Mouse (Mus musculus) testis, adult 2 months (tissue): ENCODE results near the gene Alg6.

ENCODE experiments used
- CTCF ChIP-seq: fragments of 200-500 bp; IDR thresholded peaks from 2 replicates; pipeline ENCODE4 v1.5.1; 2012; ENCODE audit warnings: low read depth, mild to moderate bottlenecking, inconsistent platforms, low read length, moderate library complexity; ENCODE audit not compliant: control insufficient read depth, insufficient read depth, insufficient replicate concordance
- POLR2A ChIP-seq: fragments of 200-500 bp; IDR thresholded peaks from 2 replicates; pipeline ENCODE4 v1.6.1; 2012; ENCODE audit warnings: low read depth, mild to moderate bottlenecking, inconsistent platforms, low read length, moderate library complexity; ENCODE audit not compliant: control insufficient read depth

DNA sequence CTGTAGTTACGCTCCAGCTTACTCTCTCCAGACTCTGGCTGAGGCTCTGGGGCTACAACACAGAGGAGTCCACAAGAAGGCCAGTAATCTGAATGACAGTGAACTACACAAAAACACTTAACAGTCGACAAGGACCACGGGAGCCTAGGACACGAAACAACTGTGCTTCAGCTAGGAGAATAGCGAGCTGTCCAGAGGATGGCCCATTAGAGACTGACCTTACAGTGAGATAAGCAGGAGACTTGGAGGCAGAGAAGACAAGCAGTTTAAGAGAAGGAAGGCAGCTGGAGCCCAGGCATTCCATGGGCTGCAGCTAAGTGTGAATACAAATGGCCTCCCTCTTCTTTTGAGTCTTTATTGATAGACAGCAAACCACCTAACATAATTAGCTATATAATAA is 55.1 kb downstream of the Alg6 start:
- TF ChIP-seq CTCF (no peak), POLR2A (no peak)
